ENCODE assay signal across 25 mouse cellular contexts in the genomic region with DNA sequence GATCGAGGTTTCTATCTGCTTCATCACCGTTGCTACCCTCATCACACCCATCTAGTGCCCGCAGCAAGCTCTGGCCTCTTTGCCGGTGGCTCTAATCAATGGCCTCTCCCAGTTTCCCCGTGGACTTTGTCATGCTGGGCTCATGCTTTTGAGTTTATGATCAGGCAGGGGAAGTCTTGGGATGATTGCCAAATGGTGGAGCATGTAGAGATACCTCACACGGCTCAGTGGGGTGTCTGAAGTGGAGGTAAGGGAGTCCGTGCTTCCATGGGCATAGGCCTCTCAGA. TPM values are rescaled to one million over a fixed set of nuclear protein-coding genes. Genes with fewer than 3 reads are reported as not detected.
"Had no signal": no experiment of that assay in that cellular context is flagged by ENCODE, and none has a peak within 500 bp of the region (broad histone marks: within the 10 kb centered on the region; RNA-seq: fewer than 3 reads in every experiment).

No protein-coding gene starts in this region.

- H3K27me3 ChIP-seq: midbrain, embryonic 12.5 days; neural tube, embryonic 13.5 days had no signal

- DNase-seq: lung, adult 18-20 months; lung, embryonic 14.5 days; lung, postnatal 10 days; lung, postnatal 4 days; midbrain, embryonic 14.5 days; right cerebral cortex, postnatal 14 days; spleen, adult 18-20 months; thymus, adult 2 months; thymus, postnatal 25 days; thymus, postnatal 4 days had no signal

- H3K9me3 ChIP-seq: midbrain, embryonic 10.5 days; midbrain, embryonic 12.5 days; neural tube, embryonic 13.5 days had no signal

- H3K27ac ChIP-seq: midbrain, embryonic 10.5 days; midbrain, embryonic 12.5 days; neural tube, embryonic 13.5 days had no signal

- H3K4me3 ChIP-seq: midbrain, embryonic 10.5 days; midbrain, embryonic 12.5 days; myocyte; neural tube, embryonic 13.5 days had no signal

- H3K4me2 ChIP-seq: lung, embryonic 14.5 days; midbrain, embryonic 12.5 days; neural tube, embryonic 13.5 days had no signal

- H3K4me1 ChIP-seq: midbrain, embryonic 10.5 days; midbrain, embryonic 12.5 days; neural tube, embryonic 13.5 days had no signal

- H3K9ac ChIP-seq: lung, embryonic 14.5 days; midbrain, embryonic 12.5 days; neural tube, embryonic 13.5 days had no signal

- H3K36me3 ChIP-seq: midbrain, embryonic 10.5 days; midbrain, embryonic 12.5 days; neural tube, embryonic 13.5 days had no signal

RNA-seq across cellular contexts. Expression of a gene that starts 3.0 kb away (rescaled TPM):
- total RNA-seq: megakaryocyte, adult 5-6 weeks; megakaryocyte-erythroid progenitor cell, adult 5-6 weeks; neutrophil, adult 5-6 weeks had no signal
- polyA plus RNA-seq: lung, embryonic 16.5 days; midbrain, embryonic 10.5 days; midbrain, embryonic 12.5 days; midbrain, embryonic 14.5 days; myocyte; neural tube, embryonic 11.5 days; neural tube, embryonic 13.5 days; stomach, embryonic 14.5 days; stomach, embryonic 16.5 days had no signal

RNA-seq across cellular contexts. Expression of a gene that starts 7.1 kb away (rescaled TPM):
- total RNA-seq: megakaryocyte, adult 5-6 weeks; megakaryocyte-erythroid progenitor cell, adult 5-6 weeks; neutrophil, adult 5-6 weeks had no signal
- polyA plus RNA-seq: liver, embryonic 16.5 days; lung, embryonic 16.5 days; midbrain, embryonic 10.5 days; midbrain, embryonic 12.5 days; myocyte; stomach, embryonic 14.5 days; stomach, embryonic 16.5 days; thymus, adult 2 months; urinary bladder, adult 2 months had no signal

RNA-seq across cellular contexts. Expression of a gene that starts 37.1 kb away (rescaled TPM):
- total RNA-seq: megakaryocyte, adult 5-6 weeks; megakaryocyte-erythroid progenitor cell, adult 5-6 weeks; neutrophil, adult 5-6 weeks had no signal
- polyA plus RNA-seq: liver, embryonic 16.5 days; lung, embryonic 14.5 days; lung, embryonic 16.5 days; midbrain, embryonic 10.5 days; midbrain, embryonic 12.5 days; midbrain, embryonic 14.5 days; midbrain, embryonic 16.5 days; myocyte; neural tube, embryonic 11.5 days; neural tube, embryonic 13.5 days; stomach, embryonic 14.5 days; stomach, embryonic 16.5 days; urinary bladder, adult 2 months had no signal

RNA-seq across cellular contexts. Expression of a gene that starts 37.9 kb away (rescaled TPM):
- total RNA-seq: megakaryocyte, adult 5-6 weeks; megakaryocyte-erythroid progenitor cell, adult 5-6 weeks; neutrophil, adult 5-6 weeks had no signal
- polyA plus RNA-seq: liver, embryonic 16.5 days; lung, embryonic 14.5 days; lung, embryonic 16.5 days; midbrain, embryonic 10.5 days; midbrain, embryonic 12.5 days; midbrain, embryonic 14.5 days; midbrain, embryonic 16.5 days; myocyte; neural tube, embryonic 11.5 days; neural tube, embryonic 13.5 days; stomach, embryonic 14.5 days; stomach, embryonic 16.5 days; testis, adult 2 months; urinary bladder, adult 2 months had no signal

RNA-seq across cellular contexts. Expression of a gene that starts 57.1 kb away (rescaled TPM):
- total RNA-seq: megakaryocyte, adult 5-6 weeks; megakaryocyte-erythroid progenitor cell, adult 5-6 weeks; neutrophil, adult 5-6 weeks had no signal
- polyA plus RNA-seq: liver, embryonic 16.5 days; lung, embryonic 14.5 days; midbrain, embryonic 10.5 days; midbrain, embryonic 12.5 days; midbrain, embryonic 14.5 days; midbrain, embryonic 16.5 days; myocyte; neural tube, embryonic 11.5 days; neural tube, embryonic 13.5 days; stomach, embryonic 14.5 days; urinary bladder, adult 2 months had no signal
